Mouse (Mus musculus): ENCODE results near the gene Mrpl4.

The Mrpl4 gene

DNA sequence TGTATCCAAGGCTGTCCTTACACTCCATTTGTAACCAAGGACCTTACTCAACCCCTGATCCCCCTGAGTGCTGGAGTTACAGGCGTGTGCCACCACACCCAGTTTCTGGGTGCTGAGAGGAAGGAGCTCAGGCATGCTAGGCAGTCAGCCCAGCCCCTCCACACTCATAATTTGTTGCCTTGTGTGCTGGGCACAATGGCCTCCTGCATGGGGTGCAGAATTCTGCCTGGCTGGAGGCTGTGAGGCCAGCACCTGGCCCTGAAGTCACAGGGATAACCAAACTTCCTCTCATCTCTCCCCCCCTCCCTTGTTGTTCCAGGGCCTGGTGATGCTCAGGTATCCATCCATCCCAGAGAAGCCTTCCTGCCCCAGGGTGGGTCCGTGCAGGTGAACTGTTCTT, 16.1 kb downstream of the Mrpl4 start:
- no peak for DNase-seq

DNA sequence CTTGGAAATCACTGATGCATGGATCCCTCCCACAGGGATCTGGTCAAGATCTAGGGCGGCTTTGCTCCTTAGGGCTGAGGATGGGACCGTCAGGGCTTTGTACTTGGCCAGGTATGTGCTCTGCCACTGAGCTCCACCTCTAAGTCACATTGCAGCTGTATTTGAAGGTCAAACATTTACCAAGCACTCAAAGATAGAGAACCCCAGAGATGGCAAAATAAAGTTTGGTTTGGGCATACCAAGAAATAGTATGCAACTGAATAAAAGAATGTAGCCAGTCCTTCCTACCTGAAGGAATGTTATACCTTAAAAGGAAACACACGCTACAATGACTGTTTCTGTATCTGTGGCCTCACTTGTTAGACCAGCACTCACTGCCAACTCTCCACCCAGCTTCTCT, 18.8 kb downstream of the Mrpl4 start:
- DNase-seq, result no peak

DNA sequence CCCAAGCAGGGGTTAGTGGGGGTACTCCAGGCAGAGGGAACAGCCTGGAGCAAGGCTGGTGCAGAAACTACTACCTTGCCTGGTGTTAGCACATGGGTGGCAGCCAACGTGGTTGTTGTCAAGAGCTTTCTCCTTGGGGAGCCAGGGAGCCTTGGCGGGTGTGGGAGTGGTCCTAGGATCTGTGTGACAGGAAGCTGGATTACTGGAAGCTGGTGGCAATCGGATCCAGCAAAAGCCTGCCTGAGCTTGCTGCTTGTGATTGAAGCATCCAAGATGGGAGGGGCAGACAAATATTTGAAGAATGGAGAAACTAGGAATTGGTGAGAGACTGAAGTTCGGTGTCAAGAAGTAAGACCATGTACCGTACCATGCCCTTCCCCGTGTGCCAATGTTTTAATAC, 19.8 kb downstream of the Mrpl4 start:
- no peak for DNase-seq

DNA sequence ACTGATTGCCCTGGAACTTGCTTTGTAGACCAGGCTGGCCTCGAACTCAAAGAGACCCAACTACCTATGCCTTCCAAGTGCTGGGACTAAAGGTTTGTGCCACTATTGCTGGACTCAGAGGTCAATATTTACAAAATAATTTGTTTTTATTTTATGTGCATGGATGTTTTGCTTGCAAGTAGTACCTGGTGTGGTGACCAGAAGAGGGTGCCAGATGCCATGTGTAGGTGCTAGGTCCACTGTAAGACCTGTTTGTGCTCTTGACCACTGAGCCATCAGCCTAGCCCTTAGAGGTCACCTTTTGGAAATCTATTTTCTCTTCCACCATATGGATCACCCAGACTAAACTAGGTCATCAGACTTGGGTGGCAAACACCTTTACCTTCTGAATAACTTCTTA, 20.2 kb downstream of the Mrpl4 start:
- DNase-seq, result no peak

DNA sequence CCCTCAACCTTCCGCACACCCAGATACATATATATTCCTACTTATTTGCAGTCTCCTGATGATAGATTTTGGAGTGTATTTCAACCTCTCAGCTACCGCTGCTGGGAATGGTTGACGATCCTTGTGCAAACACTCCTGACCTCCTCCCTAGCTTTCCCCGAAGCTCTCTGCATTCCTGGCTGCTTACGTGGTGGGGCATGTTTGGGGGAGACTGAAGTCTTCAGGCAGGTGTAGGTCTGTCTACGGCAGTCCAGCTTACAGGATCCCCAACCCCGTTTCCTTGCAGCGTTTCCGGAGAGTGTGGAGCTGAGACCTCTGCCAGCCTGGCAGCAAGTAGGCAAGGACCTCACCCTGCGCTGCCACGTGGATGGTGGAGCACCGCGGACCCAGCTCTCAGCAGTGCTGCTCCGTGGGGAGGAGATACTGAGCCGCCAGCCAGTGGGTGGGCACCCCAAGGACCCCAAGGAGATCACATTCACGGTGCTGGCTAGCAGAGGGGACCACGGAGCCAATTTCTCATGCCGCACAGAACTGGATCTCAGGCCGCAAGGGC, 22.8 kb downstream of the Mrpl4 start:
- no peak for DNase-seq

DNA sequence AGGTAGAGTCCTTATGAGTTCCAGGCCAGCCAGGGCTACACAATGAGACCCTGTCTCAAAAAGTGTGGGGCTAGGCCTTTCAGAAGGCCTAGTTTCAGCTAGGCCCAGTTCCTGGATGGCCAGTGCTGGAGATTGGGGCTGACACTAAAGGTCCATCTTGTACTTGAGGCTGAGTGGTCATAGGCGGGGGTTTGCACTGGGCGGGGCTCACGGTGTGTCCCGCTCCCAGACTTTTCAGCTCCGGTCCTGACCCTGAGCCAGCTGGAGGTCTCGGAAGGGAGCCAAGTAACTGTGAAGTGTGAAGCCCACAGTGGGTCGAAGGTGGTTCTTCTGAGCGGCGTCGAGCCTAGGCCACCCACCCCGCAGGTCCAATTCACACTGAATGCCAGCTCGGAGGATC, 24.3 kb downstream of the Mrpl4 start:
- DNase-seq, result no peak

DNA sequence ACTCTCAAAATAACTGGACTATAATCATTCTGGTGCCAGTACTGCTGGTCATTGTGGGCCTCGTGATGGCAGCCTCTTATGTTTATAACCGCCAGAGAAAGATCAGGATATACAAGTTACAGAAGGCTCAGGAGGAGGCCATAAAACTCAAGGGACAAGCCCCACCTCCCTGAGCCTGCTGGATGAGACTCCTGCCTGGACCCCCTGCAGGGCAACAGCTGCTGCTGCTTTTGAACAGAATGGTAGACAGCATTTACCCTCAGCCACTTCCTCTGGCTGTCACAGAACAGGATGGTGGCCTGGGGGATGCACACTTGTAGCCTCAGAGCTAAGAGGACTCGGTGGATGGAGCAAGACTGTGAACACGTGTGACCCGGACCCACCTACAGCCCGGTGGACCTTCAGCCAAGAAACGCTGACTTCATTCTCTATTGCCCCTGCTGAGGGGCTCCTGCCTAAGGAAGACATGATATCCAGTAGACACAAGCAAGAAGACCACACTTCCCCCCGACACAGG, 25.3 kb downstream of the Mrpl4 start:
- no peak for DNase-seq

DNA sequence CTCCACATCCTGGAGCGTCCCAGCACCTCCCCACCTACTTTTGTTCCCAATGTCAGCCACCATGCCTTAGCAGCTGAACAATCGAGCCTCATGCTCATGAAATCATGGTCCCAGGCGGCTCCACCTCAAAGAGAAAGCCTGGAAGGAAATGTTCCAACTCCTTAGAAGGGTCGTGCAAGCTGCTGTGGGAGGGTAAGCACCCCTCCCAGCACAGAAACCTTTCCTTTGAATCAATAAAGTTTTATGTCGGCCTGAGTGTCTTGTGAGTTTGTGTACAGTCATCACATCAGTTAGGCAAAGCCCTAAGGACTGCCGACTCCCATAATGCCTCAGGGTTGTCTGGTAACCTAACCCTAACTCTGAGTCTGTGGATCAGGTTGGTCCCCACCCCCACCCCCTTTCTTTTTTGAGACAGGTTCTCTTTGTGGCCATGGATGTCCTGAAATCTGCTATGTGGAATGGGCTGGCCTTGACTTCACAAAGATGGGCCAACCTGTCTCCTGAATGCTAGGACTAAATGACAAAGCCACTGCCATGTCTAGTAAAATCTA, 26.1 kb downstream of the Mrpl4 start:
- no peak for DNase-seq

DNA sequence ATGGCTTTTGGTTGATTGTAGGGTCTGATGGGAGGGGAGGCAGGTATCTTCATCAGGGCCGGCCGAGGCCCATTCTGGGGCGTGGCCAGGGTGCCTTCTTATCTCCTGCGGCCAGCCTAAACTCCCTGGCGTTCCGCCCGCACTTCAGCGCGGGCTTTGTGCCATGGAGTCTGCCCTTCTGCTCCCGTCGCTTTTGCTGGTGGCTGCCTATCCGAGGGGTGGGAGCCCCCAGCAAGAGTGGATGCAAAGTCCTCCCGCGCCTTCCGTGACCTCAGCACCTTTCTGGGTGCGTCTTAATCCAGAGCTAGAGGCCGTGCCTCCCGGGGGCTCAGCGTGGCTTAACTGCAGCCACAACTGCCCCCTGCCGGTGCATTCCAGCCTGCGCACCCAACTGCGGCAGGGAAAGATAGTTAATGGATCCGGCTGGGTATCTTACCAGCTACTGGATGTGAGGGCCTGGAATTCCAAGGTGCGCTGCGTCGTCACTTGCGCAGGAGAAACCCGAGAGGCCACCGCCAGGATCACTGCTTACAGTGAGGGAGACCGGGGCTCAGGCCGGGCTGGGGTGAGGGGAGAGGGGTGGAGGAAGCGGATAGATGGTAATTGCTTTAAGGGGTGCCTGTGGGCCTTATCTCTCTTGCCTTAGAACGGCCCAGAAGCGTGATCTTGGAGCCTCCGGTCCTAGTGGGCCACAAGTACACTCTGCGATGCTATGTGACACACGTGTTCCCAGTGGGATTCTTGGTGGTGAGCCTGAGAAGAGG, 26.9 kb downstream of the Mrpl4 start, which contains the start of gene Icam4:
Icam4 (plus strand) TSS at position 83 of the 764 bp plus-strand sequence.
- DNase-seq, result peak; percentile 83

DNA sequence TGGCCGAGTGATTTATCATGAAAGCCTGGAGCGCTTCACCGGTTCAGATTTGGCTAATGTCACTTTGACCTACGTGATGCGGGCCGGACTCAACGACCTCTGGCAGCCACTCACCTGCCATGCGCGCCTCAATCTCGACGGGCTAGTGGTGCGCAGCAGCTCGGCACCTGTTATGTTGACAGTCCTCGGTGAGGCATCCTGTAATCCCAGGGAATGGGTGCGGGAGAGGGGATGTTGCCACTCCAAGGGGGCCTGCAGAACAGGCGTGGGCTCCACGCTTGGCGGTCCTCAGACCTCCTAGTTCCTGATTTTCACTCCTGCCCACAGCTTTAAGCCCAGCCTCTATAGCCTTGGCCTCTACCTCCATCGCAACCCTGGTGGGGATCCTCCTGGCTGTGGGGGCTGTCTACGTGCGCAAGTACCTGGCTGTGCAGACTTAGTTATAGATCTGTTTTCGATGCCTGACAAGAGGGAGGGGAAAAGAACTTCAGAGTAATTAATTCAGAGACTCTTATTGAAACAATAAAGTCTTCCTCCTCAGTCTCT, 27.6 kb downstream of the Mrpl4 start:
- DNase-seq, result no peak

DNA sequence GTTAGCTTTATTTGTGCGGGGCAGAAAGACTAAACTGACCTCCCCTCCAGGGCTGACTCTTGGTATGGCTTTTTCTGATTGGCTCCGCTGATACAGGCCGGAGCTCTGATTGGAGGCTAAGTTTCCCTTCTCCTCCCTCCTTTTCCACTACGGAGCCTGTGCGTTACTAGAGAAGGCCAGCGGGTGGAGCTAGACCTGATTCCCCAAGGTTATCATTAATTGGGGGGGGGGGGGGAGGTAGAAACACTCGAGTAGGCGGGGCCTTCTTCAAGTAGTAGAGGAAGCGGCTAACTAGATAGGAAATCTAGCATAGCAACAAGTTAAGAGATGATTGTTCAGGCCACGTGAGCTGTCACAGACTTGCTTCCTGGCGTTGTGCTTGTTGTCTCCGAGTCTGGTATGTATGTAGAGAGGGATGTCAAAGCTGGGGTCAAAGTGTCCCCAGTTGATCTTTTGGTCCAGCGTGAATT, 28.3 kb downstream of the Mrpl4 start:
- peak; percentile 92 for DNase-seq

DNA sequence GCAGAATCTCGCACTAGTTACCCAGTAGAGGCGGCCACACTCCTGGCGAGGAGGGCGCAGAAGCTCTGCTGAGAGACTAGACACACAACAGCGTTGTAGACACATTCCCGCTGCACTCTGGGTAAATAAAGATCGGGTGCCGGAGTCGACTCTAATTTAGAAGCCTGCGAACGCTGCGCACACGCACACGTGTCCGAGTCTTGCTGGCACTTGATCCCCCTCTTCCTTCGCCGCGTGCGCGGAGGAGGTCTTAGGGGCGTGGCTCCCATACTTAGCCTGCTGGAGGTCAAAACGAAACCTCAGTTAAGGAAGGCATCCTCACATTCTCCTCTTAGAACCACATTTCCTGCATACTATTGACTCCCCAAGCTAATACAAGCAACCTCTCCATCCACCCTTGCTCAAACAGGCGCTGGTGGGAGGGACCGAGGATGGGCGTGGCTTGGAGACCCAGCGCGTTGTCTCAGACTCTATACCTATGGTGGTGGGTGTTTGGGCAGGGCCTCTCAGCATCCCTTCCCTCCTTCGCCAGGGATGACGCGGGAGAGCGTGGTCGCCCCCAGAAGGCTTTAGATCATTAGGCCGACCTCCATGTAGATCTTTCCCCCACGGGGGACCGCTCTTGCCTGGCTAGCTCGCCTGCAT, 28.8 kb downstream of the Mrpl4 start:
- peak; percentile 68 for DNase-seq

DNA sequence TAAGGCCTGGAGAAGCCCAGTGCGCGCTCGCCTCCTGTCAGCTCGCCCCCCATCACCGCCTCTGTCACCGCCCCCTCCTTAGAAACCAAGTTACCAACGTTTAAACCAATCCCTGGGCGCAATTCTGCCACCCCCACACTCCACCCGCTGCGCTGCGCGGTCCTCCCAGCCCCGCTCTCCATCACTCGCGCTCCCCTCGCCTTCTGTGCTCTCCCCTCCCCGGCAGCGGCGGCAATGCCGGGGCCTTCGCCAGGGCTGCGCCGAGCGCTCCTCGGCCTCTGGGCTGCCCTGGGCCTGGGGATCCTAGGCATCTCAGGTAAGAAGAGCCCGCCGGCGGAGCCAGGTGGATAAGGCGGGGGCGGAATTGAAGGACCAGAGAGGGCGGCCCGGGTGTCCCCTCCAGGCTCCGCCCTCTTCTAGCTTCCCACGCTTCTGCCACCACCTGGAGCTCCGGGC, 29.4 kb downstream of the Mrpl4 start, which contains the start of gene Icam5:
Icam5 (plus strand) TSS at position 178 of the 456 bp plus-strand sequence.
- peak; percentile 43 for DNase-seq

DNA sequence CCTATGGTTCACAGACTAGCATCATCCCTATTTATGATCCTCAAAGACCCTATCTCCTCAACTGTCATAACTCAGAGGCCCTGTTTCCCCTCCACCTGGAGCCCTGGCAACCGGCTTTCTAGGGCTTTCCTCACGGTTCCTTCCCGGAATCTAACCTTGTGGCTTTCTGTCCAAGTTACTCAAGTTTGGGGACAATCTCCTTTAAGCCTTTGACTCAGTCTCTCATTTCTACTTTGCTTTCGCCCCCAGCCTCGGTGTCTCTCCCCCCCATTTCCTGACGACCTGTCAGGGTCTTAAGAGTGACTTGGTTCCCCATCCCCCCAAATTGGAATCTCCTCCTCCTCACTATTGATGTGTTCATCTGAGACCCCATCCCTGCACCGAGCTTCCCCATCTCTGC, 30.0 kb downstream of the Mrpl4 start:
- DNase-seq, result no peak

DNA sequence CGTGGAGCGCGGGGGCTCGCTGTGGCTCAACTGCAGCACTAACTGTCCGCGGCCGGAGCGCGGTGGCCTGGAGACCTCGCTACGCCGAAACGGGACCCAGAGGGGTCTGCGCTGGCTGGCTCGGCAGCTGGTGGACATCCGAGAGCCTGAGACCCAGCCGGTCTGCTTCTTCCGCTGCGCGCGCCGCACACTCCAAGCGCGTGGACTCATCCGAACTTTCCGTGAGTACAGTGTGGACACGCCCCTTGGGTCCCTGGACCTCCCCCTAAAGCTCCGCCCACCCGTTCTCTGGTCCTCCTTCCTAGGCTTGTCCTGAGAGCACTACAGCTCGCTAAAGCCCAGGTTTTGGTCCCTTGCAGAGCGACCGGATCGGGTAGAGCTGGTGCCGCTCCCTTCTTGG, 30.6 kb downstream of the Mrpl4 start:
- DNase-seq, result peak; percentile 68

DNA sequence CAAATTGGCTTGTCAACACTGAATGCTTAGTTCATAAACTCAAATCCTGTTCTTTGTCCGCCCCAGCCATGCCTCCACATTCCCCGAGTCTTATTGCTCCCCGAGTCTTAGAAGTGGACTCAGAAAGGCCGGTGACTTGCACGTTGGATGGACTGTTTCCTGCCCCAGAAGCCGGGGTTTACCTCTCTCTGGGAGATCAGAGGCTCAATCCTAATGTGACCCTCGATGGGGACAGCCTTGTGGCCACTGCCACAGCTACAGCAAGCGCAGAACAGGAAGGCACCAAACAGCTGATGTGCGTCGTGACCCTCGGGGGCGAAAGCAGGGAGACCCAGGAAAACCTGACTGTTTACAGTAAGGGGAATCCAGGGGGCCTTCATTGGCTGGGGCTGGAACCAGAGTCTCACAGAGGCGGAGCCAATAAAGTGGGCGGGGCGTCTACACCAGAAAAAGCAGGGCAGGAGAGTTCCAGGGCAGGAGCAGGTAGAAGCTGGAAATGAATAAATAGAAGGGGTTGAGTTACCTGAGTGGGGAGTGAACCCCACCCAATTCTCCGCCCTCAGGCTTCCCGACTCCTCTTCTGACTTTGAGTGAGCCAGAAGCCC, 32.0 kb downstream of the Mrpl4 start:
- no peak for DNase-seq

DNA sequence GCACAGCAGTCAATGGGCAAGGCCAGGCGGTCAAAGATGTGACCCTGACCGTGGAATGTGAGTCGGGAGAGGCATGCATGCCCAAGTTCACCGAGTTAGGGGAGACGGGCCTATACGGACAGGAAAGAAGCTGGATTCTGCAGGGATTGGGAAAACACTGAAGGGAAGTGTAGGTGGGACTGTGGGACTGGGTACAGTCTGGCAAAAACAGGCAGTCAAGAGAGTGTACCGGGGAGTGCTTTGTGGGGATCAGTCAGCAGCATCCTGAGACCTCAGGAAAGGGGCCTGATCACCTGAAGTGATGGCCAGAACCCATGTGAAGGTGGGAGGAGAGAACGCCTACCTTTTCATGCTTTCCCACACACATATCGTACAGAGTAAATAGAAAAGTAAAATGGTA, 33.0 kb downstream of the Mrpl4 start:
- no peak for DNase-seq

DNA sequence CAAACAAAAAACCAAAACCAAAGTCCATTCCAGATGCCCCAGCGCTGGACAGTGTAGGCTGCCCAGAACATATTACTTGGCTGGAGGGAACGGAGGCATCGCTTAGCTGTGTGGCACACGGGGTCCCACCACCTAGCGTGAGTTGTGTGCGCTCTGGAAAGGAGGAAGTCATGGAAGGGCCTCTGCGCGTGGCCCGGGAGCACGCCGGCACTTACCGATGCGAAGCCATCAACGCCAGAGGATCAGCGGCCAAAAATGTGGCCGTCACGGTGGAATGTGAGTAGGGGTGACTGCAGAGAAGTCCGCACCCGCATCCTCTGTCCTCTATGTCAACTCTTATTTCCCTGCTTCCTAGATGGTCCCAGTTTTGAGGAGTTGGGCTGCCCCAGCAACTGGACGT, 33.6 kb downstream of the Mrpl4 start:
- no peak for DNase-seq

DNA sequence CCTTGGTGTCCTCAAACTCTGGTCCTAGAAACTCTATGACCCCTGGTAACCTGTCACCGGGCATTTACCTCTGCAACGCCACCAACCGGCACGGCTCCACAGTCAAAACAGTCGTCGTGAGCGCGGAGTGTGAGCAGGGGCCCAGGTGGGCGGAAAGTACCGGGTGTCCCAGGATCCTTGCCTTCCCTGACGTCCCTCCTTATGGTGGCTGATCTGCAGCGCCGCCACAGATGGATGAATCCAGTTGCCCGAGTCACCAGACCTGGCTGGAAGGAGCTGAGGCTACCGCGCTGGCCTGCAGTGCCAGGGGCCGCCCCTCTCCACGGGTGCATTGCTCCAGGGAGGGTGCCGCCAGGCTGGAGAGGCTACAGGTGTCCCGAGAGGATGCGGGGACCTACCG, 34.1 kb downstream of the Mrpl4 start:
- no peak for DNase-seq

DNA sequence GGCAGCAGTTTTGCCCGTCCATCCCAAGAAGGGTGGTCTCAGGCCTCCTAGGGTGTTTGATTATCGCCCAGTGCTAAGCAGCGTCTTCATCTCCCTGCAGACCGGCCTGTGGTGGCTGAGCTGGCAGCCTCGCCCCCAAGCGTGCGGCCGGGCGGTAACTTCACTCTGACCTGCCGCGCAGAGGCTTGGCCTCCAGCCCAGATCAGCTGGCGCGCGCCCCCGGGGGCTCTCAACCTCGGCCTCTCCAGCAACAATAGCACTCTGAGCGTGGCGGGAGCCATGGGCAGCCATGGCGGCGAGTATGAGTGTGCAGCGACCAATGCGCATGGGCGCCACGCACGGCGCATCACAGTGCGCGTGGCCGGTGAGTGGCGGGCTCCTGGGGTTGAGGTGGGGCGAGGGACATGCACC, 34.9 kb downstream of the Mrpl4 start:
- DNase-seq, result no peak

DNA sequence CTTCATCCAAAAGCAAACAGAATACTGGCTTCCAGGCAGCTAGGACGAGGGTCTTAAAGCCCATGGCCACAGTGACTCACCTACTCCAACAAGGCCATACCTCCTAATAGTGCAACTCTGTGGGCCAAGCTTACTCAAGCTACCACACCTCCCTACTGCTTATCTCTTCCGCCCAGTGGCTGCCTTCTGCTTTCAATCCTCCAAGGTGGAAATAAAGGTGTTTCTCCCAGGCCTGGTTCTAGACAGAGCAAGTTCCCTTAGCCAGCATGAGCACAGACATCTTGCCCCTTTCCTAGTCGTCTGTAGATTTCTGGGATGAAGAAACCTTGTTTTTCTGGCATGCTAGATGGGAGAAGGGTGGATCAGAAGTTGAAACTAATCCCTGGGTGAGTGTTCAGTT, 37.2 kb downstream of the Mrpl4 start:
- no peak for DNase-seq

DNA sequence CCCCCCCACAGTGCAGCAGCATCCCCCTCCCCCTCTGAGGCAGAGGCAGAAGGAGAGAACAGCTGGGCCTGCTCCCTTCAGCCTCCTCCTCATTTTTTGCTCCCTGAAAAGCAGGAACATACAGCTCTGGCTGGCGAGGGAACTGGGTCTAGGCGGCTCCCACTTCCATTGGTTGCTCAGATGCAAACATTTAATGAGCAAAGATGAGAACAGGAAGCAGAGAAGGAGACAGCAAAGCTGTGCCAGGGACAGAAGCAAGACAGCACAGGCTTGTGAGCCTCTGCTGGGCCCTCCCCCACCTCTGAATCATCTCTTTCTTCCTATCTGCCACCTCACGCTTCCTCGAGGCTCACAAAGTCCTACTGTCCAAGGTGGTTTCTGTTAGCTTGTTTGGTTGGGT, 38.8 kb downstream of the Mrpl4 start:
- no peak for DNase-seq

DNA sequence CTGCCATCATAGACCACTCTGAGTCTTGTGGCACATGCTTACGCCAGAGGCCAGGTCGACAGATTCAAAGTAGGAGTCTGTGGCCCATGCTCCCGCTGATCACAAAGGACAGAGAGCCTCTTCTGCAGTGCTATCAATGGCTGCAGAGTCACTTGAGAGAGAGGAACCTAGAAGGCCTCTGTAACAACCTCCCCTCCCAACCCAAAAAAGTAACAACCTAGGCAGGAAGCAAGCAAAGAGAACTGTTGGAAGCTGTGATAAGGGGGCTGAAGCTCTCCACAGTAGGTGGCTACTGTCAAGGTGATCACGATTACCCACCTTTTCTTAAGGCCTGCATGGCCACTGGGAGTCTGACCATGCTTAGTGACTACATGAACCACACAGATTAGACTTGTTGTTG, 41.0 kb downstream of the Mrpl4 start:
- DNase-seq, result no peak

Data from thymus, postnatal 14 days (tissue).